Mouse (Mus musculus): ENCODE measurements around the gene Obp2b. TPM values are rescaled to one million over a fixed set of nuclear protein-coding genes. Genes with fewer than 3 reads are reported as not detected.

Gene Obp2b
- total RNA-seq, 2 experiments from 2014 or later = not detected

DNA sequence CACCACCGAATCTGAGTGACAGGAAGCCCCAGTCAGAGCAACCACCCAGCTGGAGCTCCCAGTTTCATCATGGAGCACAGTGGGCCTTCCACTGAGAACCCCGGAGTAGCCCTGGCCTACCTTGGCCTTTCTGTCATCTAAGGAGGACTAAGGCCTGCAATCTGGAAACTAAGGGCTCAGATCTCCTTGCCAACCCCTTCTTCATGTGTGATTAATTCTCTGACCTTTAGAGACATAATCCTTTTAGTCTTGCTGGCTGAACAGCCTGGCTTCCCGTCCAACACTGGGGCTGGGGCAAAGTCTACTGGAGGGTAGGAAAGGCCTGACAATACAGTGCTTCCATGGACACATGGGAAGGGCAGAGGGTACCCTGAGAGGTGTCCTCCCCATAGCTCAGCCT lies 39.2 kb downstream of the Obp2b start:
- no peak for DNase-seq (ENCODE audit: extremely low spot score in 1 of 2, low spot score in 1 of 2)

DNA sequence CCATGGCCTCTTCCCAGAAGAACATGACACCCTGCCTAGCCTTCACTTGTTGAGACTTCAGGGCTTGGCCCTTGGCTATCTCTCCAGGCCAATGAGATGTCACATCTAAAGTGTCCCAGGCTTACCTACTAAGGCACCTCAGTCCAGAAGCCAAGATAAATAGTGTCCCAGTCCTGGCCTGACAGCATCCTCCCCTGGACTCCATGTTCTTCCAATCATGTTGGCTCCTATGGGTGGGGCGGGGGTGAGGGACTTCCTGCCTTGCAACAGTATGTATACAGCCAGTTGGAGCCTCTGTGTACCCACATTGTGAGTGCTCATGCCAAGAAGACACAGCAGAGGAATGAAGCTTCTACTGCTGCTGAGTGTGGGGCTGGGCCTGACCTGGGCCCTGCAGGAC lies 39.9 kb downstream of the Obp2b start, which contains the start of gene Lcn11:
Lcn11 (plus strand) TSS at position 301 of the 400 bp plus-strand sequence.
- no peak for DNase-seq (ENCODE audit: extremely low spot score in 1 of 2, low spot score in 1 of 2)

DNA sequence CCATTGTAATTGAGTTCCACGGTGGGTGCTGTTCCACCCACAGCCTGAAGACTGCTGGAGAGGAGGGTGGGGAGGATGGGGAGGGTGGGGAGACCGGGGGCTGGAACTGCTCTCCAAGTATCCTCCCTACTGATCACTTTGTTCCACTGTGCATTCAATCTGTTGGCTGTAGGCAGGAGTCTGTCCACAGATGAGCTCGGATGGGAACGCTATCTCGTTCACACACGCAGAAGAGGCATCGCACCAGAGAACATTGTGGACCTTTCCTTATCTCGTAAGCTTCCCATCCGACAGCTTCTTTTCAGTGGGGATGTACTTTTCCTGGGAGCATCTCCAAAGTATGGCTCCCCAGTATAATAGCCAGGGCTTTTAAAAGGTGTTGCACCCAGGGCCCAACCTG lies 42.3 kb downstream of the Obp2b start:
- no peak for DNase-seq (ENCODE audit: extremely low spot score in 1 of 2, low spot score in 1 of 2)

DNA sequence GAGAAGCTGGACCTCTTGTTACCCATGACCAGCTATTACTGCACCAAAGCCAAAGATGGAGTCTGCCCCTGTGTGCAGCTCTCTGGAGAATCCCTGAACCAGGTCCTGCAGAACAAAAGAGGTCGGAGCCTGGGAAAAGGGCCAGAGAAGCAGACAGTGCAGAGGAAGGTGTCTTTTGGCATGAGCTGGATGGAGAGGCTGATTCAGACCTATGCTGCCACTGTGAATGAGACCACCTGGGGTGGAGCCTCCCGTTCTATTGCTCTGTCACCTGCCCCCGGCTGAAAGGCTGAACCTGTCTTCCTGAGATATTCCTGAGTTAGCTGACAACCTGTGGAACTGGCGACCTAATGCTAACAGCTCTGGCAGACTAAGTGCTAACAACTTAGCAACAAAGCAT lies 44.1 kb downstream of the Obp2b start:
- no peak for DNase-seq (ENCODE audit: extremely low spot score in 1 of 2, low spot score in 1 of 2)

- no peak for DNase-seq (ENCODE audit: extremely low spot score in 1 of 2, low spot score in 1 of 2)
Measured at GRCm38 (mm10) chr2:25781957-25782356, 45.1 kb downstream of the Obp2b start, which contains the start of gene Gm13539. Gene Gm13539, plus strand, starts transcription at chr2:25782257.

DNA sequence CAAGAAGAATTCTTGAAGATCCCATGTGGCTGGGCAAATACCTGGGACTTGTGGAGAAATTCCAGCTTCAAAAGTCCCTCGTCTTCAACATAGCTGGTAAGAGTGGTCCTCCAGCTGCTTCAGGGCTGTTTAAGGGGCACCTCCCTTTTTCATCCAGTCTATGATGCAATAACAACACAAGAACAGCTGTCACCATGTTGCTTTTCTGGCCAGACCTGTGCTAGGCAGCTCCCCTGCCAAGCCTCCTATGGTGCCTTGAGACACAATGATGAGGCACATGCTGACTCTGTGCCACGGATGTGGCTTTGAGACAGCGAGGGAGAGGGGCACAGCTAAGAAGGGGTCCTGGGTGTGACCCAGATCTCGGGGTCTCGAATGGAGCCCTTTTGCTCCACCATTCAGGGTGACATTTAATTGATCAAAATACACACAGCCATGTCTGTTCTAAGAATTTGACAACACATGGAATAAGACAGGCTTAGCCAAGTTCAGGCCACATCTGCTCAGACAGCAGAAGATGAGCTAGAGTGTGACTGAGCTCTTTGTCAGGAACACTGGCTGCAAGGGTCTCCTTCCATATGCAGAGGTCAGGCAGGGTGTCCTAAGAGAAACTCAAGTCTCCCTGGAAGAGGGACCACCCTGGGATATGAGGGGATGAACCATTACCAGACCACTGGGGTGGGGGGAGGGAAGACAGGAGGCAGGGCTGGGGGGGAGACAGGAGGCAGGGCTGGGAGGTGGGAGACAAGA lies 48.9 kb downstream of the Obp2b start:
- no peak for DNase-seq (ENCODE audit: extremely low spot score in 1 of 2, low spot score in 1 of 2)

DNA sequence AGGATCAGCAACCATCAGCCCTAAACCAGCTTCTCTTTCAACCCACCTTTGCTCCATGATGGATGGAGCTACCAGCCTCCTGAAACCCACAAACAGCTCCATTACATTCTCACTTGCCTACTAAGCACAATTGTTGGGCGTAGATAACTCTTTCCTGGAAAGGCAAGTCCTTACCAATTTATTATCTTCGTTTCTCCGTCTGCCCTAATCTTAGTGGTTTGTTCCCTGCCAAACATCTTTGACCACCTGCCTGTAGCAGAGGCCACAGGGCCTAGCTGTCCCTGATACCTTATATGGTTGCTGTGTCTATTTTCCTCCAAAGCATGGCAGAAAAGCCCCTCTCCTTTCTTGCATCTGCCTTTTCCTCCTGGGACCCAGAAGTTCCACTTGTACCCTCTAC lies 52.3 kb downstream of the Obp2b start:
- DNase-seq (ENCODE audit: extremely low spot score in 1 of 2, low spot score in 1 of 2) = no peak

Other genes with a start within 250 kb of the Obp2b start
- not detected for gene Lcn12, start 243.1 kb upstream of the Obp2b start, total RNA-seq (2021)
- 100 to 1,000 TPM; 114 to 131 TPM for gene Fbxw5, start 236.3 kb upstream of the Obp2b start, total RNA-seq (2021)
- gene C8g, start 235.3 kb upstream of the Obp2b start, total RNA-seq (2021) = 1 to 10 TPM in 1 of 2 experiments, under 1 TPM in 1; 0.87 to 1.1 TPM
- gene Traf2, start 190.1 kb upstream of the Obp2b start, total RNA-seq (2021) = 10 to 100 TPM in 1 of 2 experiments, 1 to 10 TPM in 1; 9.5 to 10.5 TPM
- 100 to 1,000 TPM; 211 to 232 TPM for gene Edf1, start 179.2 kb upstream of the Obp2b start, total RNA-seq (2021)
- 1 to 10 TPM; 1.9 to 2.3 TPM for gene Mamdc4, start 162.2 kb upstream of the Obp2b start, total RNA-seq (2021)
- gene Phpt1, start 161.8 kb upstream of the Obp2b start, total RNA-seq (2021) = 10 to 100 TPM; 67.9 to 75.4 TPM
- 100 to 1,000 TPM; 104 to 117 TPM for gene Ajm1, start 155.3 kb upstream of the Obp2b start, total RNA-seq (2021)
- gene Rabl6, start 128.5 kb upstream of the Obp2b start, total RNA-seq (2021) = 100 to 1,000 TPM; 128 to 145 TPM
- not detected for gene Ccdc183, start 119.3 kb upstream of the Obp2b start, total RNA-seq (2021)
- gene Tmem141, start 115.0 kb upstream of the Obp2b start, total RNA-seq (2021) = 10 to 100 TPM; 21.3 to 24.7 TPM
- under 1 TPM; 0.44 to 0.80 TPM for gene Fcna, start 109.0 kb upstream of the Obp2b start, total RNA-seq (2021)
- gene Lcn8, start 83.9 kb upstream of the Obp2b start, total RNA-seq (2021) = not detected
- gene Lcn5, start 79.1 kb upstream of the Obp2b start, total RNA-seq (2021) = not detected
- not detected for gene Lcn6, start 60.2 kb upstream of the Obp2b start, total RNA-seq (2021)
- not detected for gene Lcn10, start 54.3 kb upstream of the Obp2b start, total RNA-seq (2021)
- not detected for gene Obp2a, start 37.0 kb upstream of the Obp2b start, total RNA-seq (2021)
- gene Bmyc, start 30.3 kb upstream of the Obp2b start, total RNA-seq (2021) = 100 to 1,000 TPM in 1 of 2 experiments, 10 to 100 TPM in 1; 98.1 to 104 TPM
- gene Lcn3, start 28.6 kb downstream of the Obp2b start, total RNA-seq (2021) = not detected
- gene Lcn11, start 40.0 kb downstream of the Obp2b start, total RNA-seq (2021) = not detected
- gene Gm13539, start 45.2 kb downstream of the Obp2b start, total RNA-seq (2021) = not detected
- gene Glt6d1, start 78.8 kb downstream of the Obp2b start, total RNA-seq (2021) = not detected
- not detected for gene Lcn9, start 86.1 kb downstream of the Obp2b start, total RNA-seq (2021)
- not detected for gene Sohlh1, start 110.2 kb downstream of the Obp2b start, total RNA-seq (2021)
- 10 to 100 TPM; 33.6 to 37.2 TPM for gene Kcnt1, start 126.7 kb downstream of the Obp2b start, total RNA-seq (2021)
- 100 to 1,000 TPM; 113 to 122 TPM for gene Camsap1, start 246.3 kb downstream of the Obp2b start, total RNA-seq (2021)

All from layer of hippocampus, postnatal 25 days (tissue).